Mouse (Mus musculus) MEL (cell line): ENCODE measurements at regions not wholly inside any gene's neighbourhood (a gene's known extent, or its start where the extent isn't known, plus 50 kb on each side); places are given as distances from the start of the nearest gene placed in this dataset.

Source experiments
- POLR2AphosphoS2 ChIP-seq: IDR thresholded peaks from 2 replicates; pipeline ENCODE4 v1.6.1; 2011; ENCODE audit warnings: low read length, improper control_type of control experiment
- ZMIZ1 ChIP-seq: IDR thresholded peaks from 2 replicates; pipeline ENCODE4 v1.6.1; 2012; ENCODE audit warnings: low read depth, mild to moderate bottlenecking, inconsistent platforms, low read length, improper control_type of control experiment, moderate library complexity

GRCm38 (mm10) chr8:103482033-103482720, 619.2 kb upstream of the Cdh5 start:
- TF ChIP-seq POLR2AphosphoS2 (no peak), ZMIZ1 (no peak)
